Mouse (Mus musculus): ENCODE measurements at regions not wholly inside any gene's neighbourhood (a gene's known extent, or its start where the extent isn't known, plus 50 kb on each side); places are given as distances from the start of the nearest gene placed in this dataset.
A peak's percentile ranks its signal among the peaks of the same experiment; 100 is the strongest.

- peak; percentile 15 for DNase-seq (ENCODE audit: low read depth, low spot score)
Measured at GRCm38 (mm10) chr5:83091483-83091882, 263.5 kb downstream of the Tecrl start.

- peak; percentile 72 for DNase-seq (ENCODE audit: low read depth, low spot score)
Measured at GRCm38 (mm10) chr5:83054819-83055218, 300.2 kb downstream of the Tecrl start.

- no peak for DNase-seq (ENCODE audit: low read depth, low spot score)
Measured at GRCm38 (mm10) chr5:83047214-83047613, 307.8 kb downstream of the Tecrl start.

GRCm38 (mm10) chr5:83029703-83030102, 325.3 kb downstream of the Tecrl start:
- DNase-seq (ENCODE audit: low read depth, low spot score), result no peak

GRCm38 (mm10) chr5:83006038-83006437, 349.0 kb downstream of the Tecrl start:
- DNase-seq (ENCODE audit: low read depth, low spot score), result no peak

- DNase-seq (ENCODE audit: low read depth, low spot score), result peak; percentile 49
Measured at GRCm38 (mm10) chr5:82989056-82989455, 365.9 kb downstream of the Tecrl start.

- no peak for DNase-seq (ENCODE audit: low read depth, low spot score)
Measured at GRCm38 (mm10) chr5:82969315-82969714, 385.7 kb downstream of the Tecrl start.

- DNase-seq (ENCODE audit: low read depth, low spot score), result no peak
Measured at GRCm38 (mm10) chr5:82966824-82967223, 388.2 kb downstream of the Tecrl start.

- DNase-seq (ENCODE audit: low read depth, low spot score), result peak; percentile 50
Measured at GRCm38 (mm10) chr5:82966180-82966579, 388.8 kb downstream of the Tecrl start.

- peak; percentile 23 for DNase-seq (ENCODE audit: low read depth, low spot score)
Measured at GRCm38 (mm10) chr5:82964513-82964912, 390.5 kb downstream of the Tecrl start.

GRCm38 (mm10) chr5:82956012-82956411, 399.0 kb downstream of the Tecrl start:
- no peak for DNase-seq (ENCODE audit: low read depth, low spot score)

- DNase-seq (ENCODE audit: low read depth, low spot score), result no peak
Measured at GRCm38 (mm10) chr5:82947060-82947459, 407.9 kb downstream of the Tecrl start.

- no peak for DNase-seq (ENCODE audit: low read depth, low spot score)
Measured at GRCm38 (mm10) chr5:82939786-82940185, 415.2 kb downstream of the Tecrl start.

- peak; percentile 60 for DNase-seq (ENCODE audit: low read depth, low spot score)
Measured at GRCm38 (mm10) chr5:82899347-82899746, 455.6 kb downstream of the Tecrl start.

GRCm38 (mm10) chr5:82898912-82899311, 456.1 kb downstream of the Tecrl start:
- peak; percentile 6 for DNase-seq (ENCODE audit: low read depth, low spot score)

- DNase-seq (ENCODE audit: low read depth, low spot score), result peak; percentile 77
Measured at GRCm38 (mm10) chr5:82898389-82898788, 456.6 kb downstream of the Tecrl start.

GRCm38 (mm10) chr5:82869264-82869663, 485.7 kb downstream of the Tecrl start:
- DNase-seq (ENCODE audit: low read depth, low spot score), result no peak

- no peak for DNase-seq (ENCODE audit: low read depth, low spot score)
Measured at GRCm38 (mm10) chr5:82864347-82864746, 490.6 kb downstream of the Tecrl start.

- DNase-seq (ENCODE audit: low read depth, low spot score), result no peak
Measured at GRCm38 (mm10) chr5:82825327-82825726, 529.7 kb downstream of the Tecrl start.

GRCm38 (mm10) chr5:82793197-82793596, 561.8 kb downstream of the Tecrl start:
- DNase-seq (ENCODE audit: low read depth, low spot score), result no peak
